Mouse (Mus musculus): Measurements from ENCODE around the gene B3gnt8.

B3gnt8 gene

DNA sequence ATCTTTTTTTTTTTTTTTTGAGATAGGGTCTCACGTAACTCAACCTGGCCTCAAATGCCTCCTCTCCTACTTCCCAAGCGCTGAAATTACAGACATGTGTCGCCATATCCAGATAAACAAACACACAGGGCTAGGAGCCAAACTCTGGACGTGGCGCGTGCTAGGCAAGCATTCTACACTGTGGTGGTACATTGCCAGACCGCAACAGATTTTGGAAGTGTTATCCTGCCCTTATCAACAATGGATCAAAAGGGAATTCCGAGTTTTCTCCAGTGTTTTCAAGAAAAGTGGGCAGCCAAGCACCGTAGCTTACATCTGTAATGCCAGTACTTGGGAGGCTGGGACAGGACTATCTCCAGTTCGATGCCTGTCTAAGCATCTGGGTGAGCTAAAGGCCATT is 31.3 kb downstream of the B3gnt8 start:
- DNase-seq (ENCODE audit: low spot score in 2 of 2), result no peak

DNA sequence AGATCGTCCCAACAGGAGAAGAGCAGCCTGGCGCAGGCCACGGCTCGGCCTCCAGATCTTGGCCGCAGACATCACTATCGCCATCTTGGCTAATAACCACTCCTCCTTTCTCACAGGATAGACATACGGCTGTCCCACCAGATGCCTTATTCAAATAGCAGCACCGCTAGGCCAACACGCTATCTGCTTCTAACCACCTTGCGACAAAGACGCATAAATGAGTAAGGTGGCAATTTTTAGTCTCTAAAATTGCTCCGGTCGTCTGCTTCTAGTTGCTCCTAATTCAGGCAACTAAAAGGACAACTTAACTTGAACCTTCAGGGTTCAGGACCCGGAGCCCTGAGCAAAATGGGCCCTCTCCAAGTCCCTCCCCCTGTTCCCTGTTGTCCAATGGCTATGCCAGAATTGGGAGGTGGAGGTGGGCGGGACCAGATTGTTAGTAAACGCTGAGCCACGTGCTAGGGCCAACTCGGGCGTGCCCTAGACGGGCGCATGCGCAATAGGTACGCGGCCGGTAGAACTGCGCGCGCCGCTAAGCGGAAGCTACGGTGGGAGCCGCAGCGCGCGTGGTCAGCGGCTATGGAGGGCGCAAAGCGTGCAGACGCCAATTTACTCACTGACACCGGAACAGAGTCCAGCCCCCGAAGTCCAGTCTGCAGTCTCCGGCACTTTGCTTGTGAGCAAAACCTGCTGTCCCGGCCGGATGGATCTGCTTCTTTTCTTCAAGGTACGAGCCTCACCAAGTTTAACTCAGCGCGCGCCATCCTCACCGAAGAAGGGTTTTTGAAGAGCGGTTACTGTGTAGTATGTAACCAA is 32.4 kb downstream of the B3gnt8 start, which contains the start of the genes Bckdha and Exosc5:
Gene Bckdha, minus strand, starts transcription at position 325 of the 816 bp plus-strand sequence.
Gene Exosc5, plus strand, starts transcription at position 508 of the 816 bp plus-strand sequence.
- peak; percentile 99 to 100 for DNase-seq (ENCODE audit: low spot score in 2 of 2)

DNA sequence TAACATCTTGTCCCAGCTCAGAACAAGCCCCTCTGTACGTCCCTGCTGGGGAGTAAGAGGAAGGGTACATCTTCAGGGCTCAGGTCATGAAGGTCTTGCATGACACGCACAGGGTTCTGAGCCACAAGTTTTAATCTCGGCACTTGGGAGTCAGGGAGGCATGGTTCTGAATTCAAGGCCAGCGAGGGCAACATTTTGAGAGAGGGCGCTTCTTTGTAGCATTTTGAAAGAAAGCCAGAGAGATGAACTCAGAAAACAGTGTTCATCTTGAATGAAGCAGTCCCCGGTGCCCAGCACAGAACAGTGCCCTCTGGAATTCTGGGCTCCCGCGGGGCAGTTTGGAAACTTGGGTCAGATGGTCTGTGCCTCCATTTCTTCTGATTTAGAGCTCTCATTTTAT is 39.9 kb downstream of the B3gnt8 start:
- DNase-seq (ENCODE audit: low spot score in 2 of 2), result no peak

DNA sequence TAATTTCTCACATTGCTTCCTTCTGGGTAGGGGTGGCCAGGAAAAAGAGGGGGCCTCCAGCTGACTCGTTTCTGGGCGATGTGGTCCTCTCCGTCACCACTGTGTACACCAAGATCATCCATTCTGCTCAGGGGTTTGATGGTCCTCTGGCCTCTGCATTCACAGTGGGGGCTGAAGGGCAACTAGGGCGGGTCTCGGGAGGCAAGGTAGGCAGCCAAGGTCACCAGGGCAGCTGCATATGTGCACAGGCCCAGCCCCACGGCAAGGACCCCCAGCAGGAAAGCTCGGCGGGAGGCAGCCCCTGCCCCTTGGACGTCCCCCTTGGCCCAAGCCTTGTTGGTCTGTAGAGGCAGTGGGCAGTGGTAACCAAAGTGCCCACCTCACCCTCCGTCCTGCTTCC is 42.7 kb downstream of the B3gnt8 start:
- DNase-seq (ENCODE audit: low spot score in 2 of 2), result no peak

DNA sequence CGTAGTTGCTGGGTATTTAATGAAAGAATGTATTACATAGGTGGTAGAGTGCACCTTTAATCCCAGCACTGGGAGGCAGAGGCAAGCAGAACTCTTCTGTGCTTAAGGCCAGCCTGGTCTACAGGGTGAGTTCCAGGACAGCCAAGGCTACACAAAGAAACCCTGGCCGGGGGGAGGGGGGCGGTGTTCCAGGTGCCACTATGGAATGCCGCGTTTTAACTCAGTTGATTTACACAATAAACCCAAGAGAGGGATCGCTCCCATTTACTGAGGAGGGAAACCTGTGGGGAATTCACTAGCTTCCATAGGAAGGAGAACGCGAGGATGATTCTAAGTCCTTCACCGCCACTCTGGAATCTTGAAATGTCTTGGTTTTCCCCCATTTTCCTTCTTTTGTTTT is 43.2 kb downstream of the B3gnt8 start:
- no peak for DNase-seq (ENCODE audit: low spot score in 2 of 2)

DNA sequence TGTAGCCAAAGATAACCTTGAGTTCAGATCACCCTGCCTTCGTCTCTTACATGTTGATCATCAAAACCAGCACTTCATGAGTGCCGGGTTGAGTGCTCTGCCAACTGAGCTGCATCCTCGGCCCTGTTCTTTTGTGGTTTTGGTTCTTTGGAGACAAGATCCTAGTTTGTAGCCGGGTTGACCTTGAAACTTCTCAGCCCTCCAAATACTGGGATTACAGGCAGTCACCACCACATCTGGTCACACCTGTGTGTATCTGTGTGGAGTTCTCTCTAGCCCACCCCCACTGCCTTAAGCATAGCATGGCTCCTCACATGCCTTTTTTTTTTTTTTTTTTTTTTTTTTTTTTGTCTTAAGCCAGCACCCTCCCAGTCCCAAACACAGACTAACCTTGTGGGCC is 43.6 kb downstream of the B3gnt8 start:
- DNase-seq (ENCODE audit: low spot score in 2 of 2), result no peak

DNA sequence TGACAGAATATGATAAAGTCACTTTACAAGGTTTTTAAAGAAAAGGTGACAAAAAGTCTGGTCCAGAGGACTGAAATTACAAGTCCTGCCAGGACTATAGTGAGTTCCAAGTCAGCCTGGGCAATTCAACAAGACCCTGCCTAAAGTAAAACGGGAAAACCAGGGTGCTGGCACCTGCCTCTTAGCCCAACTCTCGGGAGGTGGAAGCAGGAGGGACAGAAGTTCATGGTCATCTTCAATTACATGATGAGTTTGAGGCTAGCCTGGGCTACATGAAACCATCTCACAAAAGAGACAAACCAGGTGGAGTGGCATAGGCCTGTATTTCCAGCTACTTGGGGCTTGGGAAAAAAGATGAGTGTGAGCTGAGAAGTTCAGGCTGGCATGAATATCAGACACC is 45.2 kb downstream of the B3gnt8 start:
- no peak for DNase-seq (ENCODE audit: low spot score in 2 of 2)

DNA sequence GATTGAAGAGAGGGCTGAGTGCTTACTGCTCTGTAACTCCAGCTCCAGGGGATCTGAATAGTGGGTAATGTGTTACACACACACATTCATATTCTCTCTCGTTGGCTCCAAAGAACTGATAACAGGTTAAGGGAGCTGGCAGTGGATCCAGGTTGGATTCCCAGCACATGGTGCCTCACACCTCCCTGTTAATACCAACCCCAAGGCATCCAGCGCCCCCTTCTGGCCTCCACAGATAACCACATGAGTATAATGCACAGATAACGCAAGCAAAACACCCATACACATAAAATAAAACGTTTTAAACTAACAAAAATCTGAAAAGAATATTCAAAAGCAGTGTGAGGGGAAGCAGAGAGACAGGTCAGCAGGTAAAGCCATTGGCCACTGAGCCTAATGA is 46.0 kb downstream of the B3gnt8 start:
- no peak for DNase-seq (ENCODE audit: low spot score in 2 of 2)

DNA sequence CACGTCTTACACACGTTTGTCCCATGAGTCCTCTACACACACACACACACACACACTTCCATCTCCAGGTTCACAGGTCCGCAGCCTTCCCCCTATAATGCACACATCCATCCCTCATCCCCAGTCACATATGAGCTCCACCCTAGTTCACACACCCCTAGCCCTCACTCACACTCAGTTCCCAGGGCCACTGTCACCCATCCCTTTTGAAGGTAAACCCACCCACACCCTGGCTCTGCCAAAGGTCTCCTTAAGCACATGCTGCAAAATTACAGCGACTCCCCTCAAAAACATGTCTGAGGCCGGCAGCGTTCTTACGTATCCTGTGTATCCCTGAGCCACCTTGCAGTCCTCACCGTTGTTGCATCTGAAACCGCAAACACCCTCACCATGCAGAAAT is 47.8 kb downstream of the B3gnt8 start:
- DNase-seq (ENCODE audit: low spot score in 2 of 2), result no peak

DNA sequence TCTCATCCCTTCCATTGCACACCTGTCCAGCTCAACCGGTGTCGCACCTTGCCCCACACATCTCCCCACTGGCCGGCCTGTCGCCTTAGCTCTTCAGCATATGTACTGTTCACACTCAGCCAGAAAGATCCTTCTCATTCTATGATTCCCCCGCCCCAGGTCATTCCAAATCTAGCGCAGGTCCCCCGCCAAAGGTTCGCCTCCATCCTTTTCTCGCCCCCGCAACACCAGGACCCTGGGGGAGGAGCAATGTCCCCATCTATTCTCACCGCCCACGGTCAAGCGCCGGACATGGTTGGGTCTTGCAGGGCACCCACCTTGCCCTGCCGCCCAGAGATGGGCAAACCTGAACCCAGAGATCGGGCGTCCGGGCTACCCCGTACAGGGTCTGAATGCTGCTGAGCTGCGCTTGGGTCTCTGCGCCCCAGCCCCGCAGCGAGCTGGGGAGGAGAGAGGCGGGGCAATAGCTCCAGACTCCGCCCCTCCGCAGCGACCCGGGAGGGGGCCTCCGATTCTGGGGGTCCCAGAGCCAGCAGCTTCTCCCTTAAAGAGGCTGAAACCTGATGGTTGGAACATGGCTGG is 48.4 kb downstream of the B3gnt8 start, which contains the start of gene Tmem91:
Gene Tmem91, minus strand, starts transcription at position 448 of the 582 bp plus-strand sequence.
- no peak for DNase-seq (ENCODE audit: low spot score in 2 of 2)

DNA sequence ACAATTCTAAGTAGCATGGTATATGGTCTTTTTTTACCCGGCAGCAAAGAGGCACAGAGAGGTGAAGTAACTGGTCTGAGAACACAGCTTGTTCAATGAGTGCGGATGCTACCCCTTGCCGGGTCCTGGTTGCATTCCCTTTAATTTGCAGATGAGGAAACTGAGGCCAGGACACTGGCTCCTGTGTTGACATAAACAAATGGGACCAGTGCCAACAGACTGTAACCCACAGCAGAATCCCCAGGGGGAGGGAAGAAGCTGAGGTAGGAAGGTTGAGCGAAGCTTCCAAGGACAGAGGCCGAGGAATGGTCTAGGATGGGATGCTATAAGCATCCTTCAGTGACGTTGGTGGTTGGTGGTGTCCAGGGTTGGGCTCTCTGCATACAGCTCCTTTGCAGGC is 49.0 kb downstream of the B3gnt8 start:
- DNase-seq (ENCODE audit: low spot score in 2 of 2), result no peak

DNA sequence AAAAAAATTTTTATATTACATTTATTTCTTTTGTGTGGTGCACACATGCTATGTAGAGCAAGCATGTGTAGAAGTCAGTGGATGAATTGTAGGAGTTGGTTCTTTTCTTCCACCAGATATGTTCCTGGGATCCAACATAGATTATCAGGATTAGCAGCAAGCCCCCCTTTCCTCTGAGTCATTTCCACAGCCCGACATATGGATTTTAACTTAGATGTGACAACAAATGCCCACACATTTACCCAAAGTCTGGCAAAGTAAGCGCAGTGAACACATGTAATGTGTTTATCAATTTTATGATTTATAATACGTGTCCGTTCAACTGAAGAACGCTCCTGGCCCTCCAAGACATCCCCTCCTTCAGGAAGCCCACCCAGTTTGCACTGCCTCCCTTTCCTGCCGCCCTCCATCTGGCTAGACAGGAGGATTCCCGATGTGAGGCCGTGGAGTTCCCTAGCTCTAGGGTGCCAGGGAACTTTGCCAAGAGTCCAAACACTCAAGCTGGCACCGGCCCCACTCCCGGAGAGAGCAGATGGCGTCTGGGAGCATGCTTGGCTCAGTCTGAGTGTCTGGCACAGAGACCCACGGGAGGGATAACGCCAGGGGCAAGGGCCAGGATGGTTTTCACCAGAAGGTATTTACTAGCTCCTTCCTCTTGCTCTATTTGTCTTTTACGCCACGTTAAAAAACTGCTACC is 49.8 kb downstream of the B3gnt8 start:
- no peak for DNase-seq (ENCODE audit: low spot score in 2 of 2)

DNA sequence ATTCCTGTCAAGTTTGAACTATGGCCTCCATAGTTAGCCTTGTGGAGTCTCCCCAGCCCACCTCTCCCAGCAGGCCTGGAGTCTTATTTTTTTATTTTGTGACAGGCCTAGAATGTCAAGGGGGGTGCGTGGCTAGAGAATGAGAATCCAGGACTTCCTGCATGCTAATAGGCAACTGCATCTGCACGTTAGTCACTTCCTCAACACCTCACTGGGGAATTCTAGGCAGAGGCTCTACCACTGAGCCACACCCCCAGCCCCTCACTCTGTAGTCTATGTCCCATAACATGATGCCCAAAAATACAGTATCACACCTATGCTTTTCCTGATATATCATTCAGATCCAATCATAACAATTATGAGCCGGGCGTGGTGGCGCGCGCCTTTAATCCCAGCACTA is 50.6 kb downstream of the B3gnt8 start:
- DNase-seq (ENCODE audit: low spot score in 2 of 2), result no peak

DNA sequence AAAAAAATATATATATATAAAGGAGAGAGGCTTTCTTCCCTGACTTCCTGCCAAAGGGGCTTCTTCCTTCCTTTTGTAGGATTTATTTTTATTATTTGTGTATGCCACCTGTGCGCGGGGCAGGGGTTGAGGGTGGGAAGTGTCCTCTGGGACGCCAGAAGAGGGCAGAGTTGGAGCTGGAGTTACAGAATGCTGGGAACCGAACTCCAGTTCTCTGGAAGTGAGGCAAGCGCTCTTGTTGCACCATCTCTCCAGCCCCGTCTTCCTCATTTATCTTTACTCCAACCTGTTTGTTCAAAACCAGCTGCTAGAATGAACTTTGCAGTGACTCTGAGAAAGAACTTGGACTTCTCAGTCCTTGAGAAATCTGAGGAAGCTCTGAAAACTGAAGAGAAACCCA is 53.5 kb downstream of the B3gnt8 start:
- DNase-seq (ENCODE audit: low spot score in 2 of 2), result peak in 1 of 2 experiments; percentile 29

DNA sequence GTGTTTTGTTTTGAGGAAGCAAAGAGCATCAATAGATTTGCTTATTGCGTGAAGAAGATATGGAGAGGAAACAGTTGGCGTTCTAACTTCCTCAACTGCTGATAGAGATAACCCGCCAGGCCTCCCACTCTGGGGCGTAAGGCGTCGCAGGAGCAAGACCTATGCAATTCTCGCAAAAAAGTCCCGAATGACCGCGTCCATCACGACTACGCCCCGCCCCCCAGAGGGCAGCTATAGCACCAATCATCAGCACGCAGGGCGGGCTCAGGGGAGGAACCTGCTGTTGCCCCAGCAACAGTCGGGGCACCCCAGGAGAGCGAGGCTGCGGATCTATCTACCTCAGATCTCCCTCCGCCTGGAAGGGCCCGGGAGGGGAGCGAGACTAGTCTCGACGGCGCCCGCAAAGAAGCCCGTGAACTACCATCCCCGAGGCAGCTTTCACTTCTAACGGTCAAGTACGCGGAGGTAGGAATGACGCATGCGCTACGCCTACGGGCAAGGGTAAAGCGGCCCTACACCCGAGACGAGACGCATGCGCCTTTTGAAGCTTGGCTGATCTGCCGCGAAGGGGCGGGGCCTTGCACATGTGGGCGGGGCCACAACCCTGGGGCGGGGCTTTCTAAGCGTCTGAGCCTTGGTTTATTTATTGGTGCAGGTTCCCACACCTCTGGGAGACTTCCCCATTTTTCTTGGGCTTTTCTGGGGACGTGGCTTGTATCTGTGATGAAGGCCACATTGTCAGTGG is 54.2 kb downstream of the B3gnt8 start, which contains the start of gene B9d2:
Gene B9d2, plus strand, starts transcription at position 267 of the 745 bp plus-strand sequence.
- peak; percentile 97 to 99 for DNase-seq (ENCODE audit: low spot score in 2 of 2)

DNA sequence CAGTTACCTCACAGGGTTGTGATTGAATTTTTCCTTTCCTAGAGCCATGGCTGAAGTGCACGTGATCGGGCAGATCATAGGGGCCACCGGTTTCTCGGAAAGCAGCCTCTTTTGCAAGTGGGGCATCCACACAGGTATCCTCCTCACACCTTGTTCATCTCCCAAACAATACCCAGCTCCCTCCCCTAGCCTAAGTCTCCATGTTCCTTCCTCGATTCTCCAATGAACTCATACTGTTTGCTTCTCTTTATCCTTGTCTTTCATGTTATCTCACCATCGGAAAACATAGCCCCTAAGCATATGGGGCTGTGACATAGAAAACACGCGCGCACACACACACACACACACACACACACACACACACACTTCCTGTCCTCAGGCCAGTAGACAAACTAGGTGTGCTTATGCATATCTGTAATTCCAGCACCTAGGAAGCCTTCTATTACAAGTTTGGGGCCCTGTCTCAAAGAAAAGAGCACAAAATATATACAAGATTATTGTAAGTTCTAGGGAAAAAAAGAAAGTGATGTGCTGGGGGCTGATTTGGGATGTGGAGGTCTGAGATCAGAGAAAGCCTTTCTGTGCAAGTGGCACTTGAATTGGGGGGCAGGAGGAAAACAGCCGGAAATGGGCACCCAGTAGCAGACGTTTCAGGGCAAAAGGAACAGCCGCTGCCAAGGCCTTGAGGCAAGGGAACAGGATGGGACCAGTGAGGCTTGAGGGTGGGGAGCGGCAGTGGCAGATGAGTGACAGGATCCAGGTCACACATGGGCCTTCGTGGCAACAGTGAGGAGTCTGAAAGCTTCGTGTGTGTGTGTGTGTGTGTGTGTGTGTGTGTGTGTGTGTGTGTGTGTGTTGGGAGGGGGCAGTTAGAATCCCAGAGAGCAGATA is 55.1 kb downstream of the B3gnt8 start:
- DNase-seq (ENCODE audit: low spot score in 2 of 2), result peak; percentile 32 to 50

DNA sequence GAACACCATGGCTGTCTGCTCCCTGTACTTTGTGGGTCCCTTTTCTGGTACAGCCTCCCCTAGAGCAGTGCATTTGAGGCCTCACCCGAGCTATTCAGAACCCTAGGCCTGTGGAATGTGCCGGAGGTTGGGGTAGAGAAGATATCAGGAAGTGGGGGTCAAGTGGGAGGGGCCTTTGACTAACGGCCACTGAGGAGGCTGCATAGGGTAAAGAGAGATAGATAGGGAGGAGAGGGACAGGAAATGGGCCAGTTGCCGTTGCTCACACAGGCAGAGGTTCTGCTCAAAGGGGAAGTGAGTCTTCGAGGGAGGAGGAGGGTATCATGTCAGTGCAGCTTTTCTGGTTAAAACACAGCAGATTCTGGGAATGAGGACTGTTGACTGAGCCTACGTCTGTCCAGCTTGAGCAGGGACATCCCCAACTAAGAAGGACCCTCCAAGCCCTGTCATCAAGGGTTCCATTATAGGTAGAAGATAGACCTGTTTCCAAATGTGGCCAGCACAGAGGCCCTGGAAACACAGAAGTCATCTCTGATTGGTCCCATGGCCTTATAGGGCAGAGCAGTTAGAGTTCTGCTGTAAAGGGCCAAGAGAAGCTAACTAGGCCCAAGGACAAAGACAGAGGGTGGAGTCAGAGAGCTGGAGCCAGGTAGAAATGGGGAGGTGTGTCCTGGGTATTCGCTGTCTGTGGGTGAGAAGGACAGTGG is 57.2 kb downstream of the B3gnt8 start:
- DNase-seq (ENCODE audit: low spot score in 2 of 2), result peak; percentile 85 to 89

DNA sequence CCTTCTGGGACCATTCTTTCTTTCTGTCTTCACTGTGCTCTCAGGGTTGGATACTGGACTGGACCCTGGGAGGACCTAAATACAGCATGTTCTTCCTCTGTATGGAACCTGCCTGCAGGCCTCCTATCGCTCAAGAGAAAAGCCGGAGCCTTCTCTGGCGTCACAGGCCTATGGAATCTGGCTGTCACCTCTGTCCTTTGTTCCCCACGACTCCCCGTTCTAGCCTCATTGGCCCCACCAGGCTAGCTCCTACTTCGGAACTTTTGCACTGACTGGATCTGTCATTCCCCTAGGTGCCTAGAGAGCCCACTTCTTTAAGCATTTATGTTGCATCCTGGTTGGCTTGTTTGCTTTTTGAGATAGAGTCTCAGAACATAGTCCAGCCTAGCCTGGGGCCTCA is 58.2 kb downstream of the B3gnt8 start:
- DNase-seq (ENCODE audit: low spot score in 2 of 2), result no peak
